Mouse (Mus musculus) hindbrain, embryonic 14.5 days (tissue): ENCODE measurements around the gene Osbp2. TPM values are rescaled to one million over a fixed set of nuclear protein-coding genes. Genes with fewer than 3 reads are reported as not detected.

Experiments
- ATAC-seq: fragments of 200-750 bp; cut with Nextera tagmentation; 2 replicates; pipeline ENCODE4 v1.8.0; 2017; ENCODE audit warnings: moderate number of reproducible peaks, mild to moderate bottlenecking, moderate TSS enrichment, moderate library complexity; ENCODE audit not compliant: low FRiP score
- DNase-seq: peaks from one replicate; pipeline ENCODE4 v3.0.0-alpha.2; 2015; ENCODE audit warnings: low spot score
- H3K27ac ChIP-seq: fragments of 300-500 bp; sonication (generic); 2 replicates; pipeline ENCODE4 v1.5.1; 2014; ENCODE audit warnings: mild to moderate bottlenecking, moderate library complexity
- H3K27me3 ChIP-seq: fragments of 300-500 bp; sonication (generic); 2 replicates; pipeline ENCODE4 v1.6.1; 2014; ENCODE audit warnings: mild to moderate bottlenecking, low read length, mixed read lengths; ENCODE audit not compliant: control insufficient read depth, insufficient read depth
- H3K36me3 ChIP-seq: fragments of 300-500 bp; sonication (generic); replicated peaks from 2 replicates; pipeline ENCODE4 v1.6.1; 2014; ENCODE audit not compliant: control insufficient read depth, insufficient read depth
- H3K4me1 ChIP-seq: fragments of 300-500 bp; sonication (generic); replicated peaks from 2 replicates; pipeline ENCODE4 v1.6.1; 2014; ENCODE audit warnings: antibody characterized with exemption, low read length, mixed read lengths; ENCODE audit not compliant: control insufficient read depth, insufficient read depth
- H3K4me2 ChIP-seq: fragments of 300-500 bp; sonication (generic); replicated peaks from 2 replicates; pipeline ENCODE4 v1.6.1; 2014; ENCODE audit warnings: mild to moderate bottlenecking, moderate library complexity
- H3K4me3 ChIP-seq: fragments of 300-500 bp; sonication (generic); replicated peaks from 2 replicates; pipeline ENCODE4 v1.5.1; 2014; ENCODE audit warnings: mild to moderate bottlenecking, low read length
- H3K9ac ChIP-seq: fragments of 300-500 bp; sonication (generic); 2 replicates; pipeline ENCODE4 v1.6.1; 2014
- H3K9me3 ChIP-seq: fragments of 300-500 bp; sonication (generic); 2 replicates; pipeline ENCODE4 v1.6.1; 2016; ENCODE audit warnings: low read length; ENCODE audit not compliant: control insufficient read depth
- WGBS: fragments of 180-500 bp; shearing (Covaris S2); extraction: QIAGEN DNeasy Blood & Tissue Kit; methylation state at CpG from one replicate; pipeline ENCODE4 v1.1.7; 2014; 5-methylcytosine and 5-hydroxymethylcytosine counted together
- polyA plus RNA-seq: library from polyadenylated mRNA; unstranded; fragments of >200 nt; fragmentation: Nextera tagmentation; extraction: Ambion mirVana; gene quantifications from 2 replicates; pipeline ENCODE4 v1.2.1, GENCODE M21; 2014

The Osbp2 gene
- polyA plus RNA-seq, 1 experiment from 2014 or later, result 23.8 TPM

DNA sequence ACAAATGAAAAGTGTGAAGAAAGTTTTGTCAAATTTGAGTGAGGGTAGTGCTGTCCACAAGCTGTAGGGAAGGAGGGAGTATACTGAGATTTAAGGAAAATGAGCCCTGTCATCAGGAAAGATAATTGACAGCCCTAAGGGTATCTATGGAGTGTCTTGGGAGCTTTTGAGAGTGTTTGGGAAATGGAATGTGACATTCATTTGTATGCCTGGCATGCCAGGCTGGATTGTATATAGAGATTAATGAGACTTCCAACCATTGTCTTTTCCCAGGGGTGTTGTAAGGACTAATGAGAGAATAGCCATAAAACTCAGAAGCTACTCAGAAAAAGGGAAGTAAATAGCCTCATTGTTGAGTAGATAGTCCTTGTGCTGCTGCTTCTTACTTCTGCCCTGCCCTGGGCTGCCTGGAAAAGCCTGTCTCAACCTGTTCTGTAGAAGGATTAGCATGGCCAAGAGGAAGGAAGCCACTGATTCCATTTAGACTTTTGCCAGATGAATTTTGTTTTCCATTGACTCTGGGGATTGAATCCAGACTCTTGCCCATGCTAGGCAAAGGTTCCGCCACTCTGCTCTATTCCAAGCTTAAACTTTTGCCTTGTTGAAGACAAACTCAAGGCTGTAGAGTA lies 192.6 kb downstream of the Osbp2 start:
- H3K4me3 ChIP-seq, result no peak overlapping the region
- no peaks in the 10 kb centered on the region for H3K27me3 ChIP-seq
- DNase-seq (no peak), ATAC-seq (no peak)
- H3K27ac ChIP-seq, result no peak overlapping the region
- no peaks in the 10 kb centered on the region for H3K4me1 ChIP-seq
- H3K9ac ChIP-seq, result no peak overlapping the region
- H3K4me2 ChIP-seq, result no peak overlapping the region
- no peaks in the 10 kb centered on the region for H3K9me3 ChIP-seq
- H3K36me3 ChIP-seq, result peaks cover 87% of the 10 kb centered on the region
- 90% methylated on average over 1 of the region's 1 CpGs for WGBS

DNA sequence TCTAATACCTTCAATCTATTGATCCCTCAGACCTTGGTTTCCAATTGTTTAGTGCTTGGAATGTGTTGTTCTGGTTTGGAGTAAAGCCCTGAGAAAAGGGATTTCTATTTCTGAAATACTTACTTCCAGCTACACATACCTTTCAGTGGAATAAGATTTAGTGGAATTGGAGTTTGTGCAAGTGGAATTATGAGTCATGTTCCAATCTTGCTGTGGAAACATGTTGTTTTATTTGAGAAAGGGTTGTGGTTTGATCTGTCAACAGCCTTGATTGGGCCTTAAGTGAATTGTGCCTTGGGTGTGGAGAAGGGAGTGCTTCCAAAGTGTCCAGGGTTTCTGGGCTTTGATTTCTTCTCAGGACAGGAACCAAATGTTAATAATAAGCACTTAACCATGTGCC lies 193.9 kb downstream of the Osbp2 start:
- Histone ChIP-seq H3K4me1 (no peaks in the 10 kb centered on the region), H3K27me3 (no peaks in the 10 kb centered on the region), H3K4me3 (no peak overlapping the region), H3K9me3 (no peaks in the 10 kb centered on the region), H3K36me3 (peaks cover 83% of the 10 kb centered on the region), H3K27ac (no peak overlapping the region), H3K4me2 (no peak overlapping the region), H3K9ac (no peak overlapping the region)
- DNase-seq (no peak), ATAC-seq (no peak)

DNA sequence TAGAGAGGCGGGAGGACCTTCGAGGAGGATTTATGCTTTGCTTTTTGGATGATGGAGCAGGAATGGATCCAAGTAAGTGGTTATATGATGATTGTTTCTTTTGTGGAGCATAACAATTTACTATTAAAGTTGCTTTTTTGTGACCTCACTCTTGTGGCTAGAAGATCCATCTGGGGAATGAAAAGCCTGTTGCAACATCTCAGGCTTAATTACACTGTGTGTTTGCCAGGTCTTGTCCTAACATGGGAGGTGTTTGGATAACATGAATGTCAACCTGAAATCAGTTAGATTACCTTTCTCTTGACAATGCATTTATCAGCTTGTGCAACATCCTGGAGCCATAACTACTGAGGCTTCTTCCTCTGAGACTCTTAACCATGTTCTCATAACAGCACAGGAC lies 194.9 kb downstream of the Osbp2 start:
- WGBS, result 97% methylated on average over 2 of the region's 2 CpGs
- Histone ChIP-seq H3K36me3 (peaks cover 83% of the 10 kb centered on the region), H3K4me3 (no peak overlapping the region), H3K9ac (no peak overlapping the region), H3K9me3 (no peaks in the 10 kb centered on the region), H3K4me2 (no peak overlapping the region), H3K27ac (no peak overlapping the region), H3K4me1 (no peaks in the 10 kb centered on the region), H3K27me3 (no peaks in the 10 kb centered on the region)
- DNase-seq (no peak), ATAC-seq (no peak)

DNA sequence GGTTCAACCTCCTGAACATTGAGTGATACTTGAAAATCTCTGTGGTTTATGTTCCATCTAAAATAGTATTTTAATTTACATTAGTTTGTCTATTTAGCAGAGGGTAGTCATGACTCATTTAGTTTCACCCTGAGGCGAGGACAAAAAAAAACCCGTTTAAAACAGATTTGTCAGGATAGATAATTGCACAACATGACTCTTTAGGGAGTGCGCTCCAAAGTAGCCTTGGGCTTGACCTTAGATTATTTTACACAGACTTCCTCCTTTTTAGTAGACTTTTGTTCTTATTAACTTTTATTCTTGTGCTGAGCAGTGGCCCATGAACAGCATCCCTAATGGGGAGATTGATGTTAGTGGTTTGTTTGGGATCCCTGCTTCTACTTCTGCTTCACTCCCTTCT lies 196.2 kb downstream of the Osbp2 start:
- WGBS, result 81% methylated on average over 3 of the region's 3 CpGs
- Histone ChIP-seq H3K27ac (no peak overlapping the region), H3K27me3 (no peaks in the 10 kb centered on the region), H3K36me3 (peaks cover 80% of the 10 kb centered on the region), H3K9me3 (no peaks in the 10 kb centered on the region), H3K4me2 (no peak overlapping the region), H3K9ac (no peak overlapping the region), H3K4me3 (no peak overlapping the region), H3K4me1 (no peaks in the 10 kb centered on the region)
- ATAC-seq (no peak), DNase-seq (no peak)

DNA sequence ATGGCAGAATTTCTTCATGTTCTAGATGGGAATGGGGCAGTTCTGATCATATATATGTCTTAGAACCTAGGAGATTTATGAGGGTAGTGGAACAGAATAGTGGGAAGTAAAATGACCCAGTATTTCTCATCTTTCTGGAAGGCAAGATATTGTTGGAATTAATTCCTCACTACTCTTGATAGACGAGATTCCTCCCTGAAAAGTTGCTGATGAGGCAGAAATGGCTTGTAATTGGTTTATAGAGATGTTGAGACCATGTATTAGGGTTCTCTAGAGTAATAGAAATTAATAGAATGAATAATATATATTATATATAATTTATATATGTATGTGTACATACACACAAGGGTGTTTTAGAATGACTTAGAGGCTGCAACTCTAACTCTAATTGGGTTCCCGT lies 201.7 kb downstream of the Osbp2 start:
- Histone ChIP-seq H3K9ac (no peak overlapping the region), H3K36me3 (peaks cover 63% of the 10 kb centered on the region), H3K4me1 (no peaks in the 10 kb centered on the region), H3K9me3 (no peaks in the 10 kb centered on the region), H3K27ac (no peak overlapping the region), H3K4me2 (no peak overlapping the region), H3K27me3 (no peaks in the 10 kb centered on the region), H3K4me3 (no peak overlapping the region)
- 90% methylated on average over 2 of the region's 2 CpGs for WGBS
- no peak for ATAC-seq
- no peak for DNase-seq

Other genes starting within 250 kb of the Osbp2 start
- 28.5 and 28.7 TPM in 2 replicates for gene Morc2a, start 214.7 kb downstream of the Osbp2 start, polyA plus RNA-seq
- gene 4921536K21Rik, start 31.2 kb upstream of the Osbp2 start, polyA plus RNA-seq, result 0.13 and 0.28 TPM in 2 replicates
- gene Dusp18, start 31.3 kb upstream of the Osbp2 start, polyA plus RNA-seq, result 29.2 and 30.2 TPM in 2 replicates
- 11.2 and 14.2 TPM in 2 replicates for gene Slc35e4, start 50.8 kb upstream of the Osbp2 start, polyA plus RNA-seq
- 31.0 and 31.4 TPM in 2 replicates for gene Tcn2, start 68.3 kb upstream of the Osbp2 start, polyA plus RNA-seq
- 45.1 and 48.0 TPM in 2 replicates for gene Pes1, start 100.1 kb upstream of the Osbp2 start, polyA plus RNA-seq
- 0.23 TPM in 2 replicates for gene 4930556J24Rik, start 112.9 kb upstream of the Osbp2 start, polyA plus RNA-seq
- 8.1 and 9.1 TPM in 2 replicates for gene Gal3st1, start 119.7 kb upstream of the Osbp2 start, polyA plus RNA-seq
- not detected in 2 replicates for gene Sec14l4, start 167.6 kb upstream of the Osbp2 start, polyA plus RNA-seq
- 0.54 and 0.63 TPM in 2 replicates for gene Sec14l3, start 200.9 kb upstream of the Osbp2 start, polyA plus RNA-seq
- gene Mtfp1, start 231.5 kb upstream of the Osbp2 start, polyA plus RNA-seq, result 9.3 and 10.6 TPM in 2 replicates